Mouse (Mus musculus) C2C12 (cell line): ENCODE measurements at regions not wholly inside any gene's neighbourhood (a gene's known extent, or its start where the extent isn't known, plus 50 kb on each side); places are given as distances from the start of the nearest gene placed in this dataset.

ENCODE experiments used
- H3K27me3 ChIP-seq: one replicate; pipeline ENCODE4 v1.6.1; 2011; ENCODE audit not compliant: control insufficient read depth, insufficient read depth, insufficient read length
- H3K36me3 ChIP-seq: one replicate; pipeline ENCODE4 v1.6.1; 2011; ENCODE audit not compliant: control insufficient read depth, insufficient read depth
- H3K4me3 ChIP-seq: one replicate; pipeline ENCODE4 v1.5.1; 2011; ENCODE audit warnings: mild to moderate bottlenecking, control low read depth; ENCODE audit not compliant: poor library complexity, insufficient read depth, severe bottlenecking
- H3K79me2 ChIP-seq: one replicate; pipeline ENCODE4 v1.6.1; 2011; ENCODE audit not compliant: control insufficient read depth, insufficient read depth
- H3K79me3 ChIP-seq: one replicate; pipeline ENCODE4 v1.6.1; 2011; ENCODE audit warnings: low read depth, control low read depth
- H3ac ChIP-seq: one replicate; pipeline ENCODE3; 2011; ENCODE audit warnings: low read depth; ENCODE audit not compliant: control insufficient read depth, insufficient read length
- CEBPB ChIP-seq: IDR thresholded peaks from one replicate; pipeline ENCODE4 v1.6.1; 2011; ENCODE audit warnings: low read depth, mild to moderate bottlenecking, control low read depth, moderate library complexity
- CTCF ChIP-seq: IDR thresholded peaks from one replicate; pipeline ENCODE4 v1.5.1; 2011; ENCODE audit not compliant: control insufficient read depth, insufficient read depth, insufficient read length
- FOSL1 ChIP-seq: IDR thresholded peaks from one replicate; pipeline ENCODE4 v1.8.0; 2011; ENCODE audit warnings: mild to moderate bottlenecking, low read length; ENCODE audit not compliant: poor library complexity, insufficient read depth, severe bottlenecking
- MAX ChIP-seq: IDR thresholded peaks from one replicate; pipeline ENCODE4 v1.6.1; 2011; ENCODE audit warnings: mild to moderate bottlenecking, control low read depth
- MYOD1 ChIP-seq: IDR thresholded peaks from one replicate; pipeline ENCODE4 v1.6.1; 2011; ENCODE audit warnings: low read depth; ENCODE audit not compliant: control insufficient read depth, insufficient read length
- MYOG ChIP-seq: IDR thresholded peaks from one replicate; pipeline ENCODE4 v1.6.1; 2011; ENCODE audit not compliant: control insufficient read depth, insufficient read length; ENCODE audit errors: extremely low read depth
- USF1 ChIP-seq: IDR thresholded peaks from one replicate; pipeline ENCODE4 v1.6.1; 2011; ENCODE audit warnings: low read depth, mild to moderate bottlenecking, control low read depth, moderate library complexity

DNA sequence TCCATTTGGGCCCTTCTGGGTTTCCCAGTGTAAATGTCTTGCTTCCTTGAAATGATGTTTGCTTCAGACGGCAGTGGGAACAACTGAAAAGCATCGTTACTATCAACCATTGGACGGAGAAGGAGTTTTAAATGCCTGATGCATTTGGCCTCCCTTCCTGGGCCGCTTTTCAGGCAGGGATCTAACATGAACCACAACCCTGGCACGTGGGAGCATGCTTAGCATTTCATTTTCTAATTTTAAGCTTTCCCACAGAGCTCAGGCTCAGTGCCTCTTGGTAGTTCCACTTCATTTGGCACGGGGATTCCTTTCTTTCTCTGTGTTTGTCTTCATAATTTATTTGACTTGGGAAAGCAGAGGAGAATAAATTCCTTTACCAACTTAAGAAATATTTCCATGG, 406.6 kb upstream of the Nbea start:
- Histone ChIP-seq H3K79me2 (no peaks in the 10 kb centered on the region), H3K4me3 (no peak overlapping the region), H3ac (no peak overlapping the region), H3K36me3 (no peaks in the 10 kb centered on the region), H3K27me3 (no peaks in the 10 kb centered on the region), H3K79me3 (no peaks in the 10 kb centered on the region)
- TF ChIP-seq USF1: no peak
- TF ChIP-seq CTCF: no peak
- no peak for TF ChIP-seq MYOG
- TF ChIP-seq MAX: no peak
- no peak for TF ChIP-seq CEBPB
- no peak for TF ChIP-seq FOSL1
- TF ChIP-seq MYOD1: no peak

DNA sequence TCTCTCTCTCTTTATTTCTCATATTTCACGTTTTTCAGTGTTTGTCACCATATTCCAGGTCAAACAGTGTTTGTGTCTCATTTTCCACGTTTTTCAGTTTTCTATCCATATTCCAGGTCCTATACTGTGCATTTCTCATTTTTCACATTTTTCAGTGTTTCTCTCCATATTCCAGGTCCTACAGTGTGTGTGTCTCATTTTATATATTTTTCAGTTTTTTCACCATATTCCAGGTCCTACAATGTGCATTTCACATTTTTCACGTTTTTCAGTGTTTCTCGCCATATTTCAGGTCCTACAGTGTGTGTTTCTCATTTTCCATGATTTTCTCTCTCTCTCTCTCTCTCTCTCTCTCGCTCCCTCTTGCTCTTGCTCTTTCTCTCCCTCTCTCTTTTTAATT, 391.9 kb upstream of the Nbea start:
- H3K79me3 ChIP-seq: no peaks in the 10 kb centered on the region
- no peak overlapping the region for H3K4me3 ChIP-seq
- H3K27me3 ChIP-seq: no peaks in the 10 kb centered on the region
- no peak overlapping the region for H3ac ChIP-seq
- H3K36me3 ChIP-seq: no peaks in the 10 kb centered on the region
- TF ChIP-seq MYOG (no peak), FOSL1 (no peak), CEBPB (no peak), MAX (no peak), CTCF (no peak), USF1 (no peak), MYOD1 (no peak)
- no peaks in the 10 kb centered on the region for H3K79me2 ChIP-seq

- H3K36me3 ChIP-seq: no peaks in the 10 kb centered on the region
- no peak overlapping the region for H3ac ChIP-seq
- no peak overlapping the region for H3K4me3 ChIP-seq
- no peaks in the 10 kb centered on the region for H3K79me2 ChIP-seq
- no peaks in the 10 kb centered on the region for H3K79me3 ChIP-seq
- no peaks in the 10 kb centered on the region for H3K27me3 ChIP-seq
- TF ChIP-seq USF1 (no peak), MYOD1 (no peak), FOSL1 (no peak), CTCF (no peak), MYOG (no peak), MAX (no peak), CEBPB (no peak)
Measured at GRCm38 (mm10) chr3:56536178-56536577, 352.7 kb upstream of the Nbea start.

DNA sequence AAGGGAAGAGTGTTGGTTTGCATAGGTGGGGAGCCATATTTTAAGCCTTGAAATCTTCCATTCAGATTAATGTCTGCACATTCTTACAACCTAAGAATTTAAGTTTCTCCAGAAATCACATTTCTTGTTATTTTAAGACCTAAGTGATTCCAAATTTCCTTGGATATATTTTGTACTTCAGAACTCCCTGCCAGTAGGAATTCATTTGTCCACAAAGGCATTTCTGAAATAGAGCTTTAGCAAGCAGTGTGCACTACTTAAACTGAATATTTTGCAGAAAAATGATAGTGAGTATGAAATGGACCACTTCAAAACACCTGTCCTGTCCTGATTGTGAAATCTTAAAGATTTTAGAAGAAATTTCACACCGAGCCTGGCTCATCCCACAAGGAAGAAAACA, 320.9 kb upstream of the Nbea start:
- Histone ChIP-seq H3K4me3 (no peak overlapping the region), H3K79me2 (no peaks in the 10 kb centered on the region), H3K79me3 (no peaks in the 10 kb centered on the region), H3ac (no peak overlapping the region), H3K27me3 (no peaks in the 10 kb centered on the region), H3K36me3 (no peaks in the 10 kb centered on the region)
- TF ChIP-seq MYOG (no peak), USF1 (no peak), MYOD1 (no peak), MAX (no peak), CEBPB (no peak), CTCF (no peak), FOSL1 (no peak)

- Histone ChIP-seq H3K4me3 (no peak overlapping the region), H3K36me3 (no peaks in the 10 kb centered on the region), H3K27me3 (no peaks in the 10 kb centered on the region), H3ac (no peak overlapping the region), H3K79me2 (no peaks in the 10 kb centered on the region), H3K79me3 (no peaks in the 10 kb centered on the region)
- TF ChIP-seq CTCF (no peak), MAX (no peak), MYOG (no peak), MYOD1 (no peak), FOSL1 (no peak), USF1 (no peak), CEBPB (no peak)
Measured at GRCm38 (mm10) chr3:56499301-56499700, 315.8 kb upstream of the Nbea start.

DNA sequence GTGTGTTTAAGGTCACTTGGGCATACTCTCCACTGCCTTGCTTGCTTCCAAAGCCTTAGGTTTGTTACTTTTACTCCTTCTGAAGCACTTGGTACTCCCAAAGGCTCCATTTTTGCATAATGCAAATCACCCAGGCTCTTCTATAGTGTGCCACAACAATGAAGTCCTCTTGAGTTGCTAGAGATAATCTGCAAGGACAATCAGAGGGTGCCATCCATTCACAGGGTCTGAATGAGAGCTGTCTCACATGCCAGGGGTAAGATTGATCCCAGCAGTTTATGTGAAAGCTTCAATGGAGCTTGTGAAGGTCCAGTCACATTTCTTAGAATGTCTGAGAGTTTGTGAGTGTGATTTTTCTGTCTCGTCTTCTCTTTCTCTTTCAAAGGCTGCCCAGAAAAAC, 310.4 kb upstream of the Nbea start:
- no peaks in the 10 kb centered on the region for H3K79me3 ChIP-seq
- H3K36me3 ChIP-seq: no peaks in the 10 kb centered on the region
- no peak overlapping the region for H3K4me3 ChIP-seq
- H3K27me3 ChIP-seq: no peaks in the 10 kb centered on the region
- no peak overlapping the region for H3ac ChIP-seq
- H3K79me2 ChIP-seq: no peaks in the 10 kb centered on the region
- TF ChIP-seq MYOG (no peak), USF1 (no peak), CTCF (no peak), MAX (no peak), MYOD1 (no peak), FOSL1 (no peak), CEBPB (no peak)

DNA sequence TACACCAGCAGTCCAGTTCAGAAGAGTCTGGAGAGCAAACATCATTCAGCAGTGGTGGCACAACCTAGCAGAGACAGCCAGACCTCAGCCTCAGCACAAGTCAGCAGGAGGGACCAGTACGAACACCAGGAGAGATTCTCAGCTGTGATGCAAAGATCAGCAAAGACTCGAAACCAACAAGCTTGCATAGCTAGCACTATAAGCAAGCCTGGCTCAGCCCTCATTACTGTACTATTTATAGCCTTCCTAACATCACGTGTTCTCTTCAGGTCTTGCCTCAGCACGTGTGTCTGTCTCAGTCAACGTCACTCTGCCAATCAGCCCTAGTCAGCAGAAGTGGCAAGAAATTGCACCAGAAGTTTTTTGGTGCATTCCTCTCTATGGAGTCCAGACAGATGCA, 305.7 kb upstream of the Nbea start:
- H3K27me3 ChIP-seq: no peaks in the 10 kb centered on the region
- no peaks in the 10 kb centered on the region for H3K79me2 ChIP-seq
- H3K79me3 ChIP-seq: no peaks in the 10 kb centered on the region
- TF ChIP-seq MAX: no peak
- no peak for TF ChIP-seq MYOG
- TF ChIP-seq MYOD1: no peak
- no peak for TF ChIP-seq CTCF
- TF ChIP-seq FOSL1: no peak
- H3K4me3 ChIP-seq: no peak overlapping the region
- no peak overlapping the region for H3ac ChIP-seq
- no peaks in the 10 kb centered on the region for H3K36me3 ChIP-seq
